Mouse (Mus musculus): Measurements from ENCODE around the gene Sidt1.

DNA sequence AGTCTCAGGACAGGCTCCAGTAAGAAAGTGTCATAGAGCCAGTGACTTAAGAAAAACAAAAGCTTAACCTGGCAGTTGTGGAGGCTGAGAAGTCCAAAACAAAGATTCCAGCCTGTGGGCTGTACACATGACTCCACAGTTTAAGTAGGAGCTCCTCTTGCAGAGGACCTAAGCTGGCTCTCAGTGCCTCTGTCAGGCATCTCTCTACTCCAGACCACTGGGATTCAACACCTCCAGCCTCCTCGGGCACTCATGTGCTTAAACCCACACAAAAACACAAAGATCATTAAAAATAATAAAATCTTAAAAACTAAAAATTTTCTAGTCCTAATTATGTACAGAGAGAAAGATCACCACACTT, 122.0 kb downstream of the Sidt1 start:
- TF ChIP-seq CTCF (conservative IDR thresholded peaks at IDR 0.05; ENCODE audit: low read length) (no peak), POU5F1 (IDR thresholded peaks at IDR 0.05; ENCODE audit: borderline replicate concordance, low read length) (no peak)

Measured in E14TG2a.4 (cell line).